Mouse (Mus musculus): ENCODE data around the gene Cyth1. TPM values are rescaled to one million over a fixed set of nuclear protein-coding genes. Genes with fewer than 3 reads are reported as not detected.

Cyth1 gene
- polyA plus RNA-seq, 1 experiment from 2014 or later: 10.8 TPM

DNA sequence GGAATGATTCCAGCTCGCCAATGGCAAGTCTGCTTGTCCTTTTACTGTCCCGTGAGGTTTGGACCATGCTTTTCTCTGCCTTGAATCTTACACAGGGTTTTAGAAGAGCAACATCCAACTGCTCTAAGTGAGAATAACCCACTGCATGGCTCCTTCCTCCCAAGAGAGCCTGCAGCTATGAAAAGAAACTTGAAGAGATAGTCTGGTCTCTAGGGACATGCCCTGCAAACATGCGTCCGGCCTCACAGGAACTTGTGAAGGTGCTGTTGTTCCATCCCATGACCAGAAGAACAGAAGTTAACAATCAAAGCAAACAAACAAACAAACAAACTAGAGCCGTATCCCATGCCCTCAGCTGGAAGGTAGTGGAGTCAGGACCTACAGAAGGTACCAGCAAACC lies 55.4 kb downstream of the Cyth1 start:
- no peak overlapping the region for H3K9ac ChIP-seq (replicated peaks; ENCODE audit: low read depth, low read length)
- H3K4me3 ChIP-seq (ENCODE audit: low read depth, low read length): no peak overlapping the region
- 84% methylated on average over 5 of the region's 5 CpGs for WGBS
- peaks cover 10% of the 10 kb centered on the region for H3K36me3 ChIP-seq (ENCODE audit: control insufficient read depth, insufficient read depth, low read length)
- H3K4me2 ChIP-seq (replicated peaks; ENCODE audit: low read depth, low read length): no peak overlapping the region
- H3K9me3 ChIP-seq (ENCODE audit: control insufficient read depth, low read depth, low read length): no peaks in the 10 kb centered on the region
- H3K27me3 ChIP-seq (ENCODE audit: control insufficient read depth, insufficient read depth, low read length): no peaks in the 10 kb centered on the region
- peaks cover 20% of the 10 kb centered on the region for H3K4me1 ChIP-seq (ENCODE audit: control insufficient read depth, insufficient read depth, low read length)
- no peak overlapping the region for H3K27ac ChIP-seq (ENCODE audit: low read length)
- ATAC-seq (ENCODE audit: insufficient number of reproducible peaks, insufficient read depth, low FRiP score, low read depth): no peak

DNA sequence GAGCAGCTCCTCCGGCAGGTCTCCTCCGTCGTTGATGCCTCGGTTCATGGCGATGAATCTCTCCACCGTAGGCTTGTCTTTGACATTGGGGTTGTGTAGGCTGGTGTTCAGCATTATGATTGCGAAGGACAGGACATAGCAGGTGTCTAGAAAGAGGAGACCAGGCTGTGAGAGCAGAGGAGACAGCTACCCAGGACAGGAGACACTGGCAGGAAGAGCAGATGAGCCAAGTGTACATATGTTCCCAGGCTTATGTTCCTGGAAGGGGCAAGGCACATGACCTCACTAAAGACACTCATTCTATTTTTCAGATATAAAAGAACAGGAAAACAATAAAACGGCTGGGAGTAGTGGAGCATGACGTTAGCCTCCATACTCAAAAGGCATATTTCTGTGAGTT lies 65.6 kb downstream of the Cyth1 start:
- WGBS: 94% methylated on average over 9 of the region's 9 CpGs

DNA sequence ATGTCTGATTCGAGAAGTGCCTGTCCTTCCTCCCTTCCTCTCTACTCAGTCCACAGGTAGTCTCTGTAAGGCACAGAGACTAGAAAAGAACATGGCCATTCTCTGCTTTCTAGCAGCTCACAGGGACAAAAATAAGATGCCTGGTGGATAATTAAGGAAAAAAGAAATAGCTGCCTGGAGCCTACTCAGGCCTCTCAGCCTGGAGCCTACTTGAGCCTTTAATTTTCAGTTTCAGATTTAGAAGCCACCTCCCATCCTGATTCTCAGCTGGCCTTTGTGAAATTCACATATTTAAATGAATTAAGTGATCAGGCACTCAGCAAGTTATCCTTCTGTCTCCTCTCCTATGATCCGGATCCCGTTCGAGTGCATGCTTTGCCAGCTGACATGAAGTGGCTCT lies 66.0 kb downstream of the Cyth1 start:
- ATAC-seq (ENCODE audit: insufficient number of reproducible peaks, insufficient read depth, low FRiP score, low read depth): no peak
- 91% methylated on average over 4 of the region's 4 CpGs for WGBS
- H3K4me1 ChIP-seq (ENCODE audit: control insufficient read depth, insufficient read depth, low read length): no peaks in the 10 kb centered on the region
- H3K36me3 ChIP-seq (ENCODE audit: control insufficient read depth, insufficient read depth, low read length): peaks cover 33% of the 10 kb centered on the region
- H3K9me3 ChIP-seq (ENCODE audit: control insufficient read depth, low read depth, low read length): no peaks in the 10 kb centered on the region
- no peaks in the 10 kb centered on the region for H3K27me3 ChIP-seq (ENCODE audit: control insufficient read depth, insufficient read depth, low read length)
- no peak overlapping the region for H3K27ac ChIP-seq (ENCODE audit: low read length)
- no peak overlapping the region for H3K9ac ChIP-seq (replicated peaks; ENCODE audit: low read depth, low read length)
- no peak overlapping the region for H3K4me3 ChIP-seq (ENCODE audit: low read depth, low read length)
- H3K4me2 ChIP-seq (replicated peaks; ENCODE audit: low read depth, low read length): no peak overlapping the region

More for the DNA sequence above, 65.6 kb downstream of the Cyth1 start:
- no peaks in the 10 kb centered on the region for H3K9me3 ChIP-seq (ENCODE audit: control insufficient read depth, low read depth, low read length)
- H3K9ac ChIP-seq (replicated peaks; ENCODE audit: low read depth, low read length): no peak overlapping the region
- H3K27me3 ChIP-seq (ENCODE audit: control insufficient read depth, insufficient read depth, low read length): no peaks in the 10 kb centered on the region
- no peak for ATAC-seq (ENCODE audit: insufficient number of reproducible peaks, insufficient read depth, low FRiP score, low read depth)
- H3K4me1 ChIP-seq (ENCODE audit: control insufficient read depth, insufficient read depth, low read length): no peaks in the 10 kb centered on the region
- H3K4me3 ChIP-seq (ENCODE audit: low read depth, low read length): no peak overlapping the region
- H3K36me3 ChIP-seq (ENCODE audit: control insufficient read depth, insufficient read depth, low read length): peaks cover 35% of the 10 kb centered on the region
- no peak overlapping the region for H3K4me2 ChIP-seq (replicated peaks; ENCODE audit: low read depth, low read length)
- H3K27ac ChIP-seq (ENCODE audit: low read length): no peak overlapping the region

DNA sequence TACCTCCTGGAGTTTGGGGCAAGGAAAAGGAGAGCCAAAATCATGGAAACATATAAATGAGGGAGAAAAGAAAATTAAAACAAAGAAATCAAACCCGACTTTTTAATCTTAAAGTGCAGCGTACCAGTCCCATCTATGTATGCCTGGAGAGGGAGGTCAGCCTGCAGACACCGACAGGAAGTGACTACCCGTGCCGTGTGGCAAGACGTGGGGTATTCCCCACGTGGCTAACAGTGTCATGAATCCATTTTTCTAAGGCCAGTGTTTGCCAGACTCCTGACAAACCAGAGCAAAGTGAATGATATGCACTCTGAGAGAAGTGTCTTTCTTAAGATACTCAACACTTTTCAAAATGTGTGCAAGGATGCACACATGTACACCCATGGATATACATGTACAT lies 68.2 kb downstream of the Cyth1 start:
- Histone ChIP-seq H3K36me3 (ENCODE audit: control insufficient read depth, insufficient read depth, low read length) (peaks cover 35% of the 10 kb centered on the region), H3K9ac (replicated peaks; ENCODE audit: low read depth, low read length) (no peak overlapping the region)

DNA sequence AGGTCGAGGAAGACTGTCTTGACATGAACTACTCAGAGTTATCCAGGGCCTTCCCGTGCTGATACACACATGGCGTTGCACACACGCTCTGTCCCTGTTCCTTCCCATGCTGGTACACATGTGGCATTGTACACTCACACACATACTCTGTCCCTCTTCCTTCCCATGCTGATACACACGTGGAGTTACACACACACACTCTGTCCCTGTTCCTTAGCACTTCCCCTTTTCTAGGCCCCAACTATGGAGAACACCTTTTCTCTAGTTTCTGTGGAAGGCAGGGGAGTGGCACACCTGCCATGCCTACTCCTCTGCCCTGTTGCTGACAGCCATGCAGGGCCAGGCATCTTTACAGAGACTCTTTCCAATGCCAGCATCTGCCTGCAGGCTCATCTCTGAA lies 70.2 kb downstream of the Cyth1 start:
- H3K36me3 ChIP-seq (ENCODE audit: control insufficient read depth, insufficient read depth, low read length): peaks cover 35% of the 10 kb centered on the region
- 88% methylated on average over 5 of the region's 5 CpGs for WGBS
- no peak overlapping the region for H3K9ac ChIP-seq (replicated peaks; ENCODE audit: low read depth, low read length)
- H3K4me3 ChIP-seq (ENCODE audit: low read depth, low read length): no peak overlapping the region
- no peaks in the 10 kb centered on the region for H3K27me3 ChIP-seq (ENCODE audit: control insufficient read depth, insufficient read depth, low read length)
- no peak for ATAC-seq (ENCODE audit: insufficient number of reproducible peaks, insufficient read depth, low FRiP score, low read depth)
- H3K4me2 ChIP-seq (replicated peaks; ENCODE audit: low read depth, low read length): no peak overlapping the region
- no peak overlapping the region for H3K27ac ChIP-seq (ENCODE audit: low read length)
- no peaks in the 10 kb centered on the region for H3K4me1 ChIP-seq (ENCODE audit: control insufficient read depth, insufficient read depth, low read length)
- H3K9me3 ChIP-seq (ENCODE audit: control insufficient read depth, low read depth, low read length): no peaks in the 10 kb centered on the region

More for the DNA sequence above, 68.2 kb downstream of the Cyth1 start:
- H3K27me3 ChIP-seq (ENCODE audit: control insufficient read depth, insufficient read depth, low read length): no peaks in the 10 kb centered on the region
- H3K27ac ChIP-seq (ENCODE audit: low read length): no peak overlapping the region
- no peak overlapping the region for H3K4me3 ChIP-seq (ENCODE audit: low read depth, low read length)
- WGBS: 80% methylated on average over 7 of the region's 7 CpGs
- H3K9me3 ChIP-seq (ENCODE audit: control insufficient read depth, low read depth, low read length): no peaks in the 10 kb centered on the region
- no peak overlapping the region for H3K4me2 ChIP-seq (replicated peaks; ENCODE audit: low read depth, low read length)
- ATAC-seq (ENCODE audit: insufficient number of reproducible peaks, insufficient read depth, low FRiP score, low read depth): no peak
- no peaks in the 10 kb centered on the region for H3K4me1 ChIP-seq (ENCODE audit: control insufficient read depth, insufficient read depth, low read length)

DNA sequence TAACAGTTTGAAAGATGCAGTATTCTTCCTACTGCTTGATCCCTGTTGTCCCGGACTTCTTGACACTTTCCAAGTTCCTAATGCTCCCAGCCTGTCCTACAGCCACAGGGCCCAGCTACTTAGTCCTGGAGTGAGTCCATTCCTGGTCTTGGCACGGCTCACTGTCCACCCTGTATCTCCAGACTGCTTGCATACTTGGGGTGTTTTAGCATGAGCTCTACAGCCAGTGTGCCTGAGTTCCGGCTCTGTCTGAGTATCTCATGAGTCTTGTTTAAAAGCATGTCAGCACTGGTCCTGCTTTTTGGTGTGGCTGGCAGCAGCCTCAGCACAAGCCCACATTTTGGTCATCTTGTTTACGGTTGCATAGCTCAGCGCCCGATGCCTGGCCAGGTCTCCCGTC lies 73.6 kb downstream of the Cyth1 start:
- no peak overlapping the region for H3K9ac ChIP-seq (replicated peaks; ENCODE audit: low read depth, low read length)
- H3K27ac ChIP-seq (ENCODE audit: low read length): no peak overlapping the region
- H3K4me1 ChIP-seq (ENCODE audit: control insufficient read depth, insufficient read depth, low read length): no peaks in the 10 kb centered on the region
- H3K9me3 ChIP-seq (ENCODE audit: control insufficient read depth, low read depth, low read length): no peaks in the 10 kb centered on the region
- H3K36me3 ChIP-seq (ENCODE audit: control insufficient read depth, insufficient read depth, low read length): peaks cover 23% of the 10 kb centered on the region
- no peak overlapping the region for H3K4me3 ChIP-seq (ENCODE audit: low read depth, low read length)
- WGBS: 78% methylated on average over 7 of the region's 7 CpGs
- H3K27me3 ChIP-seq (ENCODE audit: control insufficient read depth, insufficient read depth, low read length): no peaks in the 10 kb centered on the region
- ATAC-seq (ENCODE audit: insufficient number of reproducible peaks, insufficient read depth, low FRiP score, low read depth): no peak
- H3K4me2 ChIP-seq (replicated peaks; ENCODE audit: low read depth, low read length): no peak overlapping the region

DNA sequence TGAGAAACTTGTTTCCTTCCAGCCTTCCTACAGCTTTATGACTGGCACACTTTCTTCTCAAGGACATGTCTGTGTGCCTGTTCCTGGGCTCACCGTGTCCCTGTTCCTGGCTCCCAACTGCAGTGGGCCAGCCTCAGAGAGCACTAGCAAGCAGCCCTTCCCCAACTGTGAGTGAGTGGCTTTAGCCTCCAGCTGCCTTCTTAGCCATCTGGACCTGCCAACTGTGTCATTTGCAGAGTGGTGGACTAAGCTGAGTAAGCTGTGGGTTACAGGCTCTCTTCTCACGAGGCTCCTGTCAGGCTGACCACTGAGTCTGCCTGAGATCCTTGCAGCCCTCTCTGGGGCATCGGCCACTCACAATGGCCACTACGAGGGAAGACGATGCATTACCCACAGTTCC lies 75.6 kb downstream of the Cyth1 start:
- Histone ChIP-seq H3K4me1 (ENCODE audit: control insufficient read depth, insufficient read depth, low read length) (no peaks in the 10 kb centered on the region), H3K9ac (replicated peaks; ENCODE audit: low read depth, low read length) (no peak overlapping the region), H3K36me3 (ENCODE audit: control insufficient read depth, insufficient read depth, low read length) (peaks cover 20% of the 10 kb centered on the region), H3K4me3 (ENCODE audit: low read depth, low read length) (no peak overlapping the region), H3K9me3 (ENCODE audit: control insufficient read depth, low read depth, low read length) (no peaks in the 10 kb centered on the region), H3K27me3 (ENCODE audit: control insufficient read depth, insufficient read depth, low read length) (no peaks in the 10 kb centered on the region), H3K4me2 (replicated peaks; ENCODE audit: low read depth, low read length) (no peak overlapping the region), H3K27ac (ENCODE audit: low read length) (no peak overlapping the region)
- 86% methylated on average over 5 of the region's 5 CpGs for WGBS
- no peak for ATAC-seq (ENCODE audit: insufficient number of reproducible peaks, insufficient read depth, low FRiP score, low read depth)

DNA sequence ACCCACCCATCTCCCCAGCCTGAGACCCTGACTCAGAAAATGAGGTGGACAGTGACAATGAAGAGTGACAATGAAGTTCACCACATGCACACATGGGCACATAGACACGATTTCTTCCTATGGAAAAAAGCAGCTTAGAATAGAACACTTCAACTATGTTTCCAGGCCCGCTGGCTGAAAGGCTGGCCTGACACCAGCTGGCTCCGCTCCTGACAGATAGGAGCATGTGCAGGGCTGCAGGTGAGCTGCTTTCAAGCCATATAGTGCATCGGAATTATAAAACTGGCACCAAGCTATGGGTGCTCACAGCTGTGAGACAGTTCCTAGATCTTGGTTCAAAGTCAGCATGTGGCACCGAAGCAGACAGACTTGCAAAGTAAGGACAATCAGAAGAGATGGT lies 78.1 kb downstream of the Cyth1 start:
- no peaks in the 10 kb centered on the region for H3K9me3 ChIP-seq (ENCODE audit: control insufficient read depth, low read depth, low read length)
- no peak for ATAC-seq (ENCODE audit: insufficient number of reproducible peaks, insufficient read depth, low FRiP score, low read depth)
- H3K27ac ChIP-seq (ENCODE audit: low read length): no peak overlapping the region
- H3K4me3 ChIP-seq (ENCODE audit: low read depth, low read length): no peak overlapping the region
- no peaks in the 10 kb centered on the region for H3K27me3 ChIP-seq (ENCODE audit: control insufficient read depth, insufficient read depth, low read length)
- 82% methylated on average over 5 of the region's 5 CpGs for WGBS
- H3K9ac ChIP-seq (replicated peaks; ENCODE audit: low read depth, low read length): no peak overlapping the region
- H3K4me2 ChIP-seq (replicated peaks; ENCODE audit: low read depth, low read length): no peak overlapping the region
- peaks cover 8% of the 10 kb centered on the region for H3K4me1 ChIP-seq (ENCODE audit: control insufficient read depth, insufficient read depth, low read length)
- peaks cover 14% of the 10 kb centered on the region for H3K36me3 ChIP-seq (ENCODE audit: control insufficient read depth, insufficient read depth, low read length)

DNA sequence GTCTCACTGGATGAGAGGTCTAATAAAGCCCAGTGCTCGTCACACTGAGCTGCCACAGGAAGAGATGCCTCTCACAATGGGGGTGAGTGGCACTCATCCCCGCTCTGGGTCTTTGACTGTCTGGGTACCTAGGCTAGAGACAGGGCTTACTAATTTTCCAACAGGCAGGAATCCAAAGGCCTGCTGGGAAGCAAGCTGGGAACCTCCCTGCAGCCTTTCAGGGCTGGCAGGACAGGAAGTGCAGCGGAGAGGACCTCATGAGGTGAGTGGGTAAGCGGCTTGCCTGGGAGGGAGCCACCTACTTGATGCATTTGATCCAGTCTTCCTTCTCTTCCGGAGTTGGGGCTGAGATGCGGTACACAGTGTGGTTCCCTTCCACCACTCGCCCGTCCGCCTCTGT lies 79.7 kb downstream of the Cyth1 start:
- peaks cover 21% of the 10 kb centered on the region for H3K36me3 ChIP-seq (ENCODE audit: control insufficient read depth, insufficient read depth, low read length)
- H3K27me3 ChIP-seq (ENCODE audit: control insufficient read depth, insufficient read depth, low read length): no peaks in the 10 kb centered on the region
- H3K4me1 ChIP-seq (ENCODE audit: control insufficient read depth, insufficient read depth, low read length): peaks cover 14% of the 10 kb centered on the region
- H3K9me3 ChIP-seq (ENCODE audit: control insufficient read depth, low read depth, low read length): no peaks in the 10 kb centered on the region
- H3K4me2 ChIP-seq (replicated peaks; ENCODE audit: low read depth, low read length): no peak overlapping the region
- WGBS: 76% methylated on average over 9 of the region's 9 CpGs
- no peak overlapping the region for H3K4me3 ChIP-seq (ENCODE audit: low read depth, low read length)
- no peak overlapping the region for H3K9ac ChIP-seq (replicated peaks; ENCODE audit: low read depth, low read length)
- H3K27ac ChIP-seq (ENCODE audit: low read length): no peak overlapping the region
- ATAC-seq (ENCODE audit: insufficient number of reproducible peaks, insufficient read depth, low FRiP score, low read depth): no peak
